Mouse (Mus musculus) forelimb bud, embryonic 11.5 days (tissue): ENCODE measurements around the gene Iltifb.
"Not testable (repeated sequence)": the region's sequence is repeated elsewhere in the genome, so short reads cannot be mapped to it uniquely, and the experiment has no call there.

Experiments
- DNase-seq: peaks from one replicate; pipeline ENCODE4 v3.0.0-alpha.2; 2012; ENCODE audit warnings: low read depth, low spot score

The Iltifb gene

DNA sequence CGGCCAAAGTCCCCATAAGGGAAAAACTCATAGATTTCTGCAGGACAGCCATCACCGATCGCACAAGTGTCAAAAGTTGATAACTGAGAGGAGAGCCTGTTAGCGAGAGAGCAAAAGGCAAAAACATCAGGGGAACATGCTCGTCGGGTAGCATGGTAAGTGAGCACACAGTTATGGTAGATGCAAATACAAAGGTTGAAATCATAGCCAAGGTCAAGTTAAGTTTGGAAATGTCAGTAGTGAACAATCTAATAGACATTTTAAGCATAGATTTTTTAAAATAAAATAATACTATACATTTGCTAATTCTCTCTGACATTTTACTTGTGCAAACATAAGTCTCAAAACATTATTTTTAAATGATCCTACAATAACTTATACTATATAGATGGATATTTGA, at the start of gene Iltifb:
Iltifb (minus strand) TSS at position 101 of the 400 bp plus-strand sequence.
- no peak for DNase-seq

DNA sequence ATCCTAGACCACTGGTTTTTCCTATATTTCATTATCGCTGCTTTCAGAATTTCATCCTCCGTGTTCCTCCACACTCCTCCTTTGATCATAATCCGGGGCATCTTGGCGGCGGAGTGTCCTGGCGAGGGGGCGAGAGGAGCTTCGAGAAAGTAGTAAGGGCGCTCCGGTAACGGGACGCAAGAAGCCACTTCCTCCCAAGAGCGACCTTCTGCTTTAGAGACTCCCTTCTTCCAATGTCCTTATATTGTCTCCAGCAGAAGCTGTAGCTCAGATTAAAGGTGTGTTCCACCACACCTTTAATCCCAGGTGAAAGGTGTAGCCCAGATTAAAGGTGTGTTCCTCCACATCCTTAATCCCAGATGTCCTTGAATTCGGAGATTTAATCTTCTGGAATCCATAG, 48.3 kb upstream of the Iltifb start, which contains the start of gene Gm9046:
Gm9046 (minus strand) TSS at position 101 of the 400 bp plus-strand sequence.
- not testable (repeated sequence) for DNase-seq

DNA sequence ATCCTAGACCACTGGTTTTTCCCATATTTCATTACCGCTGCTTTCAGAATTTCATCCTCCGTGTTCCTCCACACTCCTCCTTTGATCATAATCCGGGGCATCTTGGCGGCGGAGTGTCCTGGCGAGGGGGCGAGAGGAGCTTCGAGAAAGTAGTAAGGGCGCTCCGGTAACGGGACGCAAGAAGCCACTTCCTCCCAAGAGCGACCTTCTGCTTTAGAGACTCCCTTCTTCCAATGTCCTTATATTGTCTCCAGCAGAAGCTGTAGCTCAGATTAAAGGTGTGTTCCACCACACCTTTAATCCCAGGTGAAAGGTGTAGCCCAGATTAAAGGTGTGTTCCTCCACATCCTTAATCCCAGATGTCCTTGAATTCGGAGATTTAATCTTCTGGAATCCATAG, 42.9 kb upstream of the Iltifb start, which contains the start of gene Gm9045:
Gm9045 (minus strand) TSS at position 101 of the 400 bp plus-strand sequence.
- DNase-seq, result not testable (repeated sequence)

DNA sequence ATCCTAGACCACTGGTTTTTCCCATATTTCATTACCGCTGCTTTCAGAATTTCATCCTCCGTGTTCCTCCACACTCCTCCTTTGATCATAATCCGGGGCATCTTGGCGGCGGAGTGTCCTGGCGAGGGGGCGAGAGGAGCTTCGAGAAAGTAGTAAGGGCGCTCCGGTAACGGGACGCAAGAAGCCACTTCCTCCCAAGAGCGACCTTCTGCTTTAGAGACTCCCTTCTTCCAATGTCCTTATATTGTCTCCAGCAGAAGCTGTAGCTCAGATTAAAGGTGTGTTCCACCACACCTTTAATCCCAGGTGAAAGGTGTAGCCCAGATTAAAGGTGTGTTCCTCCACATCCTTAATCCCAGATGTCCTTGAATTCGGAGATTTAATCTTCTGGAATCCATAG, 37.5 kb upstream of the Iltifb start, which contains the start of gene Gm9044:
Gm9044 (minus strand) TSS at position 101 of the 400 bp plus-strand sequence.
- not testable (repeated sequence) for DNase-seq

DNA sequence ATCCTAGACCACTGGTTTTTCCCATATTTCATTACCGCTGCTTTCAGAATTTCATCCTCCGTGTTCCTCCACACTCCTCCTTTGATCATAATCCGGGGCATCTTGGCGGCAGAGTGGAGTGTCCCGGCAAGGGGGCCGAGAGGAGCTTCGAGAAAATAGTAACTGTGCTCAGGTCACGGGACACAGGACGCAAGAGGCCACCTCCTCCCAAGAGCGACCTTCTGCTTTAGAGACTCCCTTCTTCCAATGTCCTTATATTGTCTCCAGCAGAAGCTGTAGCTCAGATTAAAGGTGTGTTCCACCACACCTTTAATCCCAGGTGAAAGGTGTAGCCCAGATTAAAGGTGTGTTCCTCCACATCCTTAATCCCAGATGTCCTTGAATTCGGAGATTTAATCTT, 32.0 kb upstream of the Iltifb start, which contains the start of gene Gm9040:
Gm9040 (minus strand) TSS at position 101 of the 400 bp plus-strand sequence.
- DNase-seq, result not testable (repeated sequence)

DNA sequence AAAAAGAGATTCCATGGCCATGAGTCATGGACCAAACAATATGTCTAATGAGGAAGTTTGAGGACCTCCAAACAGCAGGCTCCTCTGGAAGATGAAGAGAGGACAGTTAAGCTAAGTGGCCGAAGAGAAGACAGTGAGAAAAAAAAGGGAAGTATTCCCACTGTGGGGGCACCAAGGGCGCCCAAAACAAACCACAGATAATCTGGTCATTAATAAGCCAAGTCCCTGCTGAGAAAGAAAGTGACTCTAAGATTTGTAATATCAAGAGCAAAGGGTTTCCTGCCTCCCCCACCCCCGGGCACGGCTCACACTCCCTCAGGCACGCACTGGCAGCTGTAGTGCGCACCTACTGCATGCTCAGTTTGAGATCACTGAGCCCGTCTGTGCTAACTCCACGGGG, 24.2 kb upstream of the Iltifb start:
- no peak for DNase-seq

DNA sequence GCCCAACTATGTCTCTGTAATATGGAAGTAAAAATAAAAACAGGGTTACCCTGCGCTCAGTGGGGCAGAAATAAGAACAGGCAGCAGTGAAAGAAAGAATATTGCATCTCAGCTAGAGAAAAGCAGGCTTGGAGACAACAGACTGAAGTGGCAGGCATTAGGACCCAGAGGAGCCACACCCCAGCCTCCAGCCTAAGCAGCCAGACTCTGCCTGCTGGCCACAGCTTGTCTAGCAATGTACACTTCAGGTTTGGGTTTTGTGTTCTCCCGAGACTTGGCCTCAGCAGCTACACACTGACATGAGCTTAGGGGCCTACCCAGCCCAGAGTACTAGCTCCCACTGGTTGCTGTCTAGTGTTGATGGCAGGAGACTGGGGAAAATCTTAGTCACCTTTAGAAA, 7.3 kb upstream of the Iltifb start:
- DNase-seq, result not testable (repeated sequence)

DNA sequence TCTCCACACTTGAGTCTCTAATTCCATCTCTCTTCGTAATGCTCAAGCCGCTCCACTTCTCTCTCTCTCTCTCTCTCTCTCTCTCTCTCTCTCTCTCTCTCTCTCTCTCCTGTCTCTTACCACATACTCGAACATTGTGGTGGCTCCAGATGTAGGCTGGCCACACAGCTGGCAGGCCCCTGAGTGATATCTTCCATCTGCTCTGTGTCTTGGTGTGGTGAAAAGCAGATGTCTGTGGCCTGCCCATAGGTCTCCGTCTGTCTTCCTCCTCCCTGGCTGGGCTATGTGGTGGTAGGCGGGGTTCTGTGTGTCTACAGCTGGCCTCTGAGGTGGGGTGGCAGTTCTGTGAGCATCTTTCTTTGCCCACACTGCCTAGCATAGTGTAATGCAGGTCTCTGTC, 11.8 kb downstream of the Iltifb start:
- not testable (repeated sequence) for DNase-seq

DNA sequence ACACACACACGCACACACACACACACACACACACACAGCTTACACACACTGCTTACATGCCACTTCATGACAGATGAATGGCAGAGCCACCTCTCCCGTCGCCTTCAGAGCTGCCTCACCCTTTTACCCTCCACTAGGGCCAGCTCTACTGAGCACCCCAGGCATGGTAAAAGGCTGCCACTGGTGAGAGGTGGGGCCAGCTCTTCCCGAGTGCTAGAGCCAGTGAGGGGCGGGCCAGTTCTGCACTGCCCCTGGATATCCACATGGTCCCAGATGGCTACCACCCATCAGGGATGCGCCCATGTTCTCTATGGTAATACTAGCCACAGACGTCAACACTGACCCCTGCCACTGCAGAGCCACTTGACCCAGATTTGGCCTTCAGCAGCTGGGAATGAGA, 12.3 kb downstream of the Iltifb start:
- DNase-seq, result not testable (repeated sequence)

DNA sequence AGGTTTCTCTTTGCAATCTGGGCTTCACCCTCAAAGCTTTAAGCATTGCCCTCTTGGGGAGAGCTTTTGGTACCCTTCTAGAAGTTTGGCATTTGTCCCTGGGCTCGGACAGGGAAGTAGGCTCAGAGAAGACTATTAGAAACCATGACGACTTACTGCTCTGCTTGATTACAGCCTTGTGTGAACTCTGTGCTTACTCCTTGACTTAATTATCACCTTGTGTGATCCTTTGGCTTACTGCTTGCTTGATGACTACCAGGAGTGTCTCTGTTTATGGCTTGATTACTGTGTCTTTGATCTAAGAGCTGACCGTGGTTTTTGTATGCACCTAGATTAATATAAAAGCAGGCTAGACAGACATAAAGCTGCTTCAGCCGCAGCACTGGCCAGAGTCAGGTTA, 16.8 kb downstream of the Iltifb start:
- DNase-seq, result not testable (repeated sequence)

DNA sequence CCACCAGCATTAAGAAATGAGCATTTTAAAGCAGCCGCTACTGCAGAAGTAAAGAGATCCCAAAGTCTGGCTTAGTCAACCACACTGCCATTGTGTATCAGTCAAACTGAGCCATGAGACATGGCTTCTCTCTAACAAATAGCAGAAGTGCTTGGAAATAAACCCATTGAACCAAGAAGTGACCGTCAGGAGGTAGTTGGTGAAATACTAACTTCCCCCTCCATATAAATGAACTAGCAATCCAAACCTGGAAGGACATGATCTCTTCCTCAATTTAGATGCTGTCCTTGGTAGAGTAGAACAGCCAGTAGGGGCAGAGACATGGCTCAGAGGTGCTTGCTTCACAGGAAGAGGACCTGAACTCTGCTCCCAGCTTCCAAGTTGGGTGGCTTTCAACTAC, 23.4 kb downstream of the Iltifb start:
- DNase-seq, result not testable (repeated sequence)

DNA sequence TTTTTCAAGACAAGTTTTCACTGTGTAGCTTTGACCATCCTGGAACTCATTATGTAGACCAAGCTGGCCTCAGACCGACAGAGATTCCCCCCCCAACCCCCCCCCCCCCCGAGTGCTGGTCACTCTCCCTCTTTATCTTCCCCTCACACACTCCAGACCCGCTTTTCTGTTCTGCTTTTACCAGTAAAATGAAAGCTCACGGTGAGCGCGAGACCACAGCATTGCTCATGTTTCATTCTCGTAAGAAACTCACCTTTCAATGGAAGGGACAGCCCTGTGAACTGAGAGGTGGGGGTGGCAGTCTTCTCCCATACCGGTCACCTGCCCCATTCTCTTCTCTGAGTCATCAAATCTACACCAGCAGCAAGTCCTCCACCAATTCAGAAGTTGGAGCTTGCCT, 26.0 kb downstream of the Iltifb start:
- not testable (repeated sequence) for DNase-seq

DNA sequence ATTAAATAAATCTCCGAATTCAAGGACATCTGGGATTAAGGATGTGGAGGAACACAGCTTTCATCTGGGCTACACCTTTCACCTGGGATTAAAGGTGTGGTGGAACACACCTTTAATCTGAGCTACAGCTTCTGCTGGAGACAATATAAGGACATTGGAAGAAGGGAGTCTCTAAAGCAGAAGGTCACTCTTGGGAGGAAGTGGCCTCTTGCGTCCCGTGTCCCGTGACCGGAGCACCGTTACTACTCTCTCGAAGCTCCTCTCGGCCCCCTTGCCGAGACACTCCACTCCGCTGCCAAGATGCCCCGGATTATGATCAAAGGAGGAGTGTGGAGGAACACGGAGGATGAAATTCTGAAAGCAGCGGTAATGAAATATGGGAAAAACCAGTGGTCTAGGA, 36.5 kb downstream of the Iltifb start, which contains the start of gene Gm32802:
Gm32802 (plus strand) TSS at position 301 of the 400 bp plus-strand sequence.
- not testable (repeated sequence) for DNase-seq

DNA sequence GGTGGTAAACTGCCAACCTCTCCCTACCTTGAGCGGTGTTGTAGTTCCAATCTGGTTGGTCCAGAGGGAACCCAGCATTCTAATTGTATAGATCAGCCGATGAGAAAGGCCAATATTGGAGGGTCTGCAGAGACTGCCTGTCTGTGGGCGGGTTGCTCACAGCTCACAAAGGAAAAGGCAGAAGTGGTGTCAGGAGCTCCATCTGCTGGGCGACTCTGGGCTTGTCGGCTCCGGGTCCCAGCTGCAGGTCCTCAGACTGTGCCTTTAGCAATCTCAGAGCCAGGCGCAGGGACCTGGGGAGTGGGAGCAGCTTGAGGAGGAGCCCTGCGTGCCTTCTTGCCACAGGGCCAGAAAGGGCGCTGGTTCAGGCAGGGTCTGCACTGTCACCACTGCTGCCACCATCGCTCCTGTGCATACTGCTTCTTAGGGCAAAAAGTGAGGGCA, 44.0 kb downstream of the Iltifb start:
- DNase-seq, result peak; percentile 70

DNA sequence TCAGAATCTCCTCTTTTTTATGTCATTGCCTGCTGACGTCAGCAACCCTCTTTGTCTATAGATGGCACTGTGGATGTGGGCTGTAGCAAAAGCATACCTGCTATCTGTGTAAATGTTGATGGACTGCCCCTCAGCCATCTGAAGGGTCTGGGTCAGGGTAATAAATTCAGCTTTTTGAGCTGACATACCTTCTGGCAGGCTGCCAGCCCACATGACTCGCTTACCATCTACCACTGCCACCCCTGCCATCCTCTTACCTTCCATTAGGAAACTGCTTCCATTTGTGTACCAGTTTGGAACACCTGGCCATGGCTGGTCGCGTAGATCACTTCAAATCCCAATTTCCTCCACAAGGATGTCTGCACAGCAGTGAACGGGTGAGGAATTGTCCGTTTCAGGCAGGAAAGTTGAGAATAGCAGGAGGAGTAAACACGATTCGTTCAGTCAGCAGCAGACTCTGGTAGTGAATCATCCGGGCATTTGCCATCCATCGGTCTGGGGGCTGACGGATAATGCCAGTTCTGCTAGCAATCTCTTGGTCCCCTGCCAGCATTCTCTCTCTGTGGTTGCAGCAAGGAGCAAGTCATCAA, 45.7 kb downstream of the Iltifb start:
- not testable (repeated sequence) for DNase-seq

DNA sequence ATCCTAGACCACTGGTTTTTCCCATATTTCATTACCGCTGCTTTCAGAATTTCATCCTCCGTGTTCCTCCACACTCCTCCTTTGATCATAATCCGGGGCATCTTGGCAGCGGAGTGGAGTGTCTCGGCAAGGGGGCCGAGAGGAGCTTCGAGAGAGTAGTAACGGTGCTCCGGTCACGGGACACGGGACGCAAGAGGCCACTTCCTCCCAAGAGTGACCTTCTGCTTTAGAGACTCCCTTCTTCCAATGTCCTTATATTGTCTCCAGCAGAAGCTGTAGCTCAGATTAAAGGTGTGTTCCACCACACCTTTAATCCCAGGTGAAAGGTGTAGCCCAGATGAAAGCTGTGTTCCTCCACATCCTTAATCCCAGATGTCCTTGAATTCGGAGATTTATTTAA, 54.2 kb downstream of the Iltifb start, which contains the start of gene Gm32717:
Gm32717 (minus strand) TSS at position 101 of the 400 bp plus-strand sequence.
- DNase-seq, result not testable (repeated sequence)
